Mouse (Mus musculus): ENCODE results near the gene Coa3. TPM values are rescaled to one million over a fixed set of nuclear protein-coding genes. Genes with fewer than 3 reads are reported as not detected.

Coa3 gene
- 294 and 325 TPM in 2 replicates for total RNA-seq (2012; rRNA removed)
- polyA plus RNA-seq (2012; ENCODE audit: insufficient read depth in 1 of 2, insufficient read length in 2 of 2, low read depth in 1 of 2, low replicate concordance in 2 of 2, missing spikeins in 1 of 2) = 100 to 1,000 TPM in 1 of 2 experiments, not detected in 1; 120 TPM

- Histone ChIP-seq H3K9ac (ENCODE audit: control insufficient read depth, low read depth, low read length, poor library complexity, severe bottlenecking) (peak within 1 kb of the TSS; percentile 79), H3K36me3 (ENCODE audit: control insufficient read depth in 1 of 2, insufficient read depth in 2 of 2, low read length in 2 of 2) (peaks cover 0 to 13% of the 10 kb centered on the region in 2 experiments; a peak in 2 of 4 replicates), H3K9me3 (replicated peaks; ENCODE audit: insufficient read depth, low read length) (no peaks in the 10 kb centered on the region), H3K27ac (ENCODE audit: control insufficient read depth, low read depth, low read length) (peak within 1 kb of the TSS; percentile 69), H3K79me2 (ENCODE audit: control insufficient read depth, insufficient read depth, low read length, poor library complexity) (peaks cover 15% of the 10 kb centered on the region), H3K27me3 (ENCODE audit: control insufficient read depth in 1 of 2, insufficient read depth in 2 of 2, low read length in 2 of 2) (no peaks in the 10 kb centered on the region), H3K4me3 (ENCODE audit: control insufficient read depth in 1 of 2, insufficient read depth in 1 of 2, low read depth in 2 of 2, low read length in 2 of 2) (peak within 1 kb of the TSS; percentile 76 to 80), H3K4me1 (ENCODE audit: control insufficient read depth in 1 of 2, insufficient read depth in 2 of 2, low read length in 2 of 2) (peaks cover 0 to 18% of the 10 kb centered on the region in 2 experiments; a peak in 3 of 4 replicates)
- peak; percentile 98 for DNase-seq (ENCODE audit: low read depth, low spot score)
- TF ChIP-seq USF2 (IDR thresholded peaks at IDR 0.05; ENCODE audit: borderline replicate concordance in 1 of 2, insufficient read depth in 1 of 2, low read depth in 1 of 2, low read length in 2 of 2) (no peak), NELFE (IDR thresholded peaks at IDR 0.05; ENCODE audit: low read depth, low read length) (peak; percentile 74), USF1 (IDR thresholded peaks at IDR 0.05; ENCODE audit: low read depth, low read length) (peak; percentile 72), ZNF384 (IDR thresholded peaks at IDR 0.05; ENCODE audit: low read depth, low read length) (no peak), UBTF (IDR thresholded peaks at IDR 0.05; ENCODE audit: borderline replicate concordance, insufficient read depth, low read depth, low read length) (0 out of 2 replicates have a peak, but pooled peaks have one; percentile 58), POLR2AphosphoS5 (IDR thresholded peaks at IDR 0.05; ENCODE audit: borderline replicate concordance, low read depth, low read length) (no peak), MAZ (IDR thresholded peaks at IDR 0.05; ENCODE audit: low read depth, low read length) (0 out of 2 replicates have a peak, but pooled peaks have one; percentile 19), ZMIZ1 (IDR thresholded peaks at IDR 0.05; ENCODE audit: low read depth, low read length) (no peak; the same call in 1 of the 2 replicates), ELF1 (IDR thresholded peaks at IDR 0.05; ENCODE audit: low read depth, low read length) (peak; percentile 96), MAFK (IDR thresholded peaks at IDR 0.05; ENCODE audit: borderline replicate concordance, low read depth, low read length) (no peak), TBP (IDR thresholded peaks at IDR 0.05; ENCODE audit: low read depth, low read length) (peak; percentile 88), EP300 (IDR thresholded peaks at IDR 0.05; ENCODE audit: low read depth in 1 of 2, low read length in 2 of 2) (no peak), POLR2AphosphoS2 (IDR thresholded peaks at IDR 0.05; ENCODE audit: low read length) (peak; percentile 85), CHD1 (IDR thresholded peaks at IDR 0.05; ENCODE audit: low read depth, low read length) (peak; percentile 87; the same call in 1 of the 2 replicates), SMC3 (IDR thresholded peaks at IDR 0.05; ENCODE audit: low read depth, low read length) (no peak), RAD21 (IDR thresholded peaks at IDR 0.05; ENCODE audit: low read depth, low read length) (no peak), GATA1 (IDR thresholded peaks at IDR 0.05; ENCODE audit: low read depth, low read length) (no peak), ETS1 (IDR thresholded peaks at IDR 0.05; ENCODE audit: low read depth, low read length) (peak; percentile 39; the same call in 1 of the 2 replicates), KAT2A (conservative IDR thresholded peaks at IDR 0.05; ENCODE audit: low read depth, low read length) (peak; percentile 87), MAX (IDR thresholded peaks at IDR 0.05; ENCODE audit: low read length) (peak; percentile 98), BHLHE40 (IDR thresholded peaks at IDR 0.05; ENCODE audit: borderline replicate concordance, low read depth, low read length) (no peak), POLR2A (IDR thresholded peaks at IDR 0.05; ENCODE audit: control insufficient read depth in 1 of 2, insufficient read depth in 1 of 2, low read depth in 1 of 2, low read length in 2 of 2, poor library complexity in 1 of 2) (peak; percentile 88 to 96), NRF1 (IDR thresholded peaks at IDR 0.05; ENCODE audit: insufficient read depth, low read depth, low read length, poor library complexity, severe bottlenecking) (peak; percentile 20; the same call in 1 of the 2 replicates), GABPA (IDR thresholded peaks at IDR 0.05; ENCODE audit: low read depth, low read length) (no peak), SIN3A (IDR thresholded peaks at IDR 0.05; ENCODE audit: low read length) (peak; percentile 88; the same call in 1 of the 2 replicates), ZC3H11A (IDR thresholded peaks at IDR 0.05; ENCODE audit: low read depth, low read length) (no peak), E2F4 (IDR thresholded peaks at IDR 0.05; ENCODE audit: borderline replicate concordance, low read depth, low read length) (peak; percentile 74; the same call in 1 of the 2 replicates), JUND (IDR thresholded peaks at IDR 0.05; ENCODE audit: low read depth, low read length) (no peak), MYB (IDR thresholded peaks at IDR 0.05; ENCODE audit: low read depth, low read length) (peak; percentile 81), TAL1 (IDR thresholded peaks at IDR 0.05; ENCODE audit: low read length) (no peak), ZKSCAN1 (IDR thresholded peaks at IDR 0.05; ENCODE audit: low read depth, low read length) (no peak), RCOR1 (IDR thresholded peaks at IDR 0.05; ENCODE audit: low read depth, low read length) (no peak), TCF12 (IDR thresholded peaks at IDR 0.05; ENCODE audit: low read depth, low read length) (peak; percentile 67), MYC (IDR thresholded peaks at IDR 0.05; ENCODE audit: low read depth, low read length) (peak; percentile 75)
These were observed at the start of gene Coa3, which contains the start of gene Cntd1 for GRCm38 (mm10) chr11:101278223-101279192. Gene Coa3, minus strand, starts transcription at chr11:101279114. Gene Cntd1, plus strand, starts transcription at chr11:101279012.

Measured in MEL (cell line).